Mouse (Mus musculus): Measurements from ENCODE around the gene Fto.
A peak's percentile ranks its signal among the peaks of the same experiment; 100 is the strongest.

Gene Fto

GRCm38 (mm10) chr8:91312835-91313832 is at the start of gene Fto, which contains the start of gene Rpgrip1l:
TSS of gene Fto (plus strand) at chr8:91313525.
TSS of gene Rpgrip1l (minus strand) at chr8:91313262.
- peak; percentile 96 for DNase-seq

- no peak for DNase-seq
Observed at GRCm38 (mm10) chr8:91263939-91264338, 49.4 kb upstream of the Fto start.

- no peak for DNase-seq
Observed at GRCm38 (mm10) chr8:91264564-91264963, 48.8 kb upstream of the Fto start.

GRCm38 (mm10) chr8:91269374-91269958 is 43.9 kb upstream of the Fto start:
- DNase-seq: no peak

GRCm38 (mm10) chr8:91273493-91273892 is 39.8 kb upstream of the Fto start:
- no peak for DNase-seq

- no peak for DNase-seq
Observed at GRCm38 (mm10) chr8:91276337-91276736, 37.0 kb upstream of the Fto start.

- no peak for DNase-seq
Observed at GRCm38 (mm10) chr8:91278060-91278459, 35.3 kb upstream of the Fto start.

- no peak for DNase-seq
Observed at GRCm38 (mm10) chr8:91280467-91281212, 32.7 kb upstream of the Fto start.

GRCm38 (mm10) chr8:91281545-91281944 is 31.8 kb upstream of the Fto start:
- DNase-seq: no peak

GRCm38 (mm10) chr8:91282655-91283054 is 30.7 kb upstream of the Fto start:
- no peak for DNase-seq

- DNase-seq: no peak
Observed at GRCm38 (mm10) chr8:91283815-91284214, 29.5 kb upstream of the Fto start.

GRCm38 (mm10) chr8:91286237-91286636 is 27.1 kb upstream of the Fto start:
- no peak for DNase-seq

GRCm38 (mm10) chr8:91290576-91290975 is 22.7 kb upstream of the Fto start:
- DNase-seq: no peak

- no peak for DNase-seq
Observed at GRCm38 (mm10) chr8:91295786-91296185, 17.5 kb upstream of the Fto start.

- no peak for DNase-seq
Observed at GRCm38 (mm10) chr8:91298672-91299071, 14.7 kb upstream of the Fto start.

- no peak for DNase-seq
Observed at GRCm38 (mm10) chr8:91304481-91305386, 8.6 kb upstream of the Fto start.

- DNase-seq: no peak
Observed at GRCm38 (mm10) chr8:91312342-91312741, 983 bp upstream of the Fto start.

- DNase-seq: no peak
Observed at GRCm38 (mm10) chr8:91317567-91318227, 4.4 kb downstream of the Fto start.

GRCm38 (mm10) chr8:91318938-91319729 is 5.8 kb downstream of the Fto start:
- no peak for DNase-seq

- DNase-seq: no peak
Observed at GRCm38 (mm10) chr8:91323511-91323910, 10.2 kb downstream of the Fto start.

- DNase-seq: no peak
Observed at GRCm38 (mm10) chr8:91324271-91324670, 10.9 kb downstream of the Fto start.

All from right cerebral cortex, postnatal 14 days (tissue).